Mouse (Mus musculus) layer of hippocampus, adult 2 months (tissue): ENCODE data around the gene Zgrf1. TPM values are rescaled to one million over a fixed set of nuclear protein-coding genes. Genes with fewer than 3 reads are reported as not detected.

Experiments used
- DNase-seq, 2 experiments: peaks; one replicate each; pipeline ENCODE4 v3.0.0; 2022; ENCODE audit warnings: low spot score in 2 of 2
- H3K27ac ChIP-seq: fragments of 200-600 bp; 2 replicates; pipeline ENCODE4 v1.8.1; 2022
- H3K4me3 ChIP-seq: fragments of 200-600 bp; 2 replicates; pipeline ENCODE4 v1.8.1; 2022; ENCODE audit warnings: mild to moderate bottlenecking
- CTCF ChIP-seq: fragments of 200-600 bp; conservative IDR thresholded peaks from 2 replicates; pipeline ENCODE4 v1.8.1; 2022; ENCODE audit warnings: antibody characterized with exemption, mild to moderate bottlenecking, moderate library complexity
- total RNA-seq, 2 experiments: library from RNA; stranded (reverse); gene quantifications; 2 replicates each; pipeline ENCODE4 v1.2.3; 2021

Zgrf1 gene
- total RNA-seq, 2 experiments from 2014 or later = 2.3 to 2.5 TPM

DNA sequence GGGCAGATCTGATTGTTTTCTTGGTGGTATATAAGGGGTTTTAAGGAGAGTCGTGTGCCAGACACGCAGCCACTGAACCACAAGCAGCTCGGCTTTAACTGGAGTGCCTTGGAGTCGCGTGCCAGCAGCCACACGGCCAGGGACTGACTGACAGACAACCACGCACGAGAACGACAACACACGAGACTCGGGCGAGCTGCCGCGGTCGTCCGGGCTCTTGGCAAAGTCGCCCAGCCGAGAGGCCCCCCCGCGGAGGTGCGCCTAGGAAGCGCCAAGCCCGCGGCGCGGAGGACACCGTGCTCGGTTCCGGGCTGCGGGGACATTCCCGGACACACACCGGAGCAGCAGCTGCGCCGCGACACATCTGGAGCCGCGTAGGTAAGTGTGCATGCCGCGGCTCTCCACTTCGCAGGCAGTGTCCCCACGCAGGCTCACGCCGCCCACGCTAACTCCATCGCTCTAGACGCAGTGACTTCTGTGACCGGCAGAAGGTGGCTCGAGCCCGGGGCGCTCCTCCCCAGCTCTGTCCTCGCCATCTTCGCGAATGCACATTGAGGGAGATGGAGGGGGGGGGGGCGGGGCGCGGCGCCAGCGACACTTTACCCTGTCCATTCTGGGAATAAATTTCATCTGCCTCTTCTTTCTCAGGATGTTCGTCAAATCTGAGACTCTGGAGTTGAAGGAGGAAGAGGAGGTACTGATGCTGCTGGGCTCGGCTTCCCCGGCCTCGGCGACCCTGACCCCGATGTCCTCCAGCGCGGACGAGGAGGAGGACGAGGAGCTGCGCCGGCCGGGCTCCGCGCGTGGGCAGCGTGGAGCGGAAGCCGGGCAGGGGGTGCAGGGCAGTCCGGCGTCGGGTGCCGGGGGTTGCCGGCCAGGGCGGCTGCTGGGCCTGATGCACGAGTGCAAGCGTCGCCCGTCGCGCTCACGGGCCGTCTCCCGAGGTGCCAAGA, 80.1 kb downstream of the Zgrf1 start, which contains the start of gene Neurog2:
Neurog2 (plus strand) TSS at position 56 of the 953 bp plus-strand sequence.
- DNase-seq = no peak
- peak within 1 kb of the TSS; percentile 52 for H3K4me3 ChIP-seq
- TF ChIP-seq CTCF = no peak
- no peak within 1 kb of the TSS for H3K27ac ChIP-seq

DNA sequence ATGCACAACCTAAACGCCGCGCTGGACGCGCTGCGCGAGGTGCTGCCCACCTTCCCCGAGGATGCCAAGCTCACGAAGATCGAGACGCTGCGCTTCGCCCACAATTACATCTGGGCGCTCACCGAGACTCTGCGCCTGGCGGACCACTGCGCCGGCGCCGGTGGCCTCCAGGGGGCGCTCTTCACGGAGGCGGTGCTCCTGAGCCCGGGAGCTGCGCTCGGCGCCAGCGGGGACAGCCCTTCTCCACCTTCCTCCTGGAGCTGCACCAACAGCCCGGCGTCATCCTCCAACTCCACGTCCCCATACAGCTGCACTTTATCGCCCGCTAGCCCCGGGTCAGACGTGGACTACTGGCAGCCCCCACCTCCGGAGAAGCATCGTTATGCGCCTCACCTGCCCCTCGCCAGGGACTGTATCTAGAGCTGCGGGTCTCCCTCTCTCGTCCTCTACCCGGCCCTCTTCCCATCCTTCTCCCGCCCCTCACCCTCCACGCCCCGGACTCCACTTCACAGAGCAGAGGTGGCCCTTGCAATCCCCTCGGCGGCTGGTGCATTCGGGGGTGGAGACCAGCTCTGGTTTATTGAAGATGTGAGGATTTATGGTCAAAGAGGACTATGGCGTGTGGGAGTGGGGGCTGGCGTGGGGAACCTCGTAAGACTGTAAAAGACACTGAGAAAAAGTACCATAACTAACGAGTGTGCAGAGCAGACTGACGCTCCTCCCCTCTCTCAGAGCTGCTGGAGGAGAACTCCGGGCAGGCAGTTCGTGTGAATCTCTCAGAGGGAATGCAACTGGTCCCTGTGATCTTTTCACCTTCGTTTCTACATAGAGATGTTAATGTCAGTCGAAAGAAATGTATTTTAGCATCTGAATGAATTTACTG, 81.1 kb downstream of the Zgrf1 start:
- TF ChIP-seq CTCF = peak; percentile 98
- peak; percentile 20 to 79 for DNase-seq
- Histone ChIP-seq H3K27ac (no peak overlapping the region), H3K4me3 (peak overlapping the region; percentile 52)

DNA sequence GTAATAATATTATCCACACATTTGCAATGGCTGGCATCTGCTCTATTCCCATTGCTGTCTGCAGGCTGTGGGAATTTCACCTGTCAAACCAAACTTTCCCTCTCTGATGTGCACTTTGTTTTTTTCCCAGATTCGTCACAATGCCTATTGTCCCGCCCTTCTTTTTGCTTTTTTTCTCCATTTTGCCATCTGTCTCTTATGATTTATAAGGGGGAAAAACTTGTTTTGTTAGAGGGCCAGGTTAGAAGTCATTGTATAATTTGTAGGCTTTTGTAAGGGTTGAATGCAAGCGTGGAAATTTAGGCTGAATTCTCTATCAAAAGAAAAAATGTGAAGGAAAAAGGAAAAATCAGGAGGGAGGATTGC, 81.7 kb downstream of the Zgrf1 start:
- H3K27ac ChIP-seq = no peak overlapping the region
- TF ChIP-seq CTCF = no peak
- no peak for DNase-seq
- no peak overlapping the region for H3K4me3 ChIP-seq

DNA sequence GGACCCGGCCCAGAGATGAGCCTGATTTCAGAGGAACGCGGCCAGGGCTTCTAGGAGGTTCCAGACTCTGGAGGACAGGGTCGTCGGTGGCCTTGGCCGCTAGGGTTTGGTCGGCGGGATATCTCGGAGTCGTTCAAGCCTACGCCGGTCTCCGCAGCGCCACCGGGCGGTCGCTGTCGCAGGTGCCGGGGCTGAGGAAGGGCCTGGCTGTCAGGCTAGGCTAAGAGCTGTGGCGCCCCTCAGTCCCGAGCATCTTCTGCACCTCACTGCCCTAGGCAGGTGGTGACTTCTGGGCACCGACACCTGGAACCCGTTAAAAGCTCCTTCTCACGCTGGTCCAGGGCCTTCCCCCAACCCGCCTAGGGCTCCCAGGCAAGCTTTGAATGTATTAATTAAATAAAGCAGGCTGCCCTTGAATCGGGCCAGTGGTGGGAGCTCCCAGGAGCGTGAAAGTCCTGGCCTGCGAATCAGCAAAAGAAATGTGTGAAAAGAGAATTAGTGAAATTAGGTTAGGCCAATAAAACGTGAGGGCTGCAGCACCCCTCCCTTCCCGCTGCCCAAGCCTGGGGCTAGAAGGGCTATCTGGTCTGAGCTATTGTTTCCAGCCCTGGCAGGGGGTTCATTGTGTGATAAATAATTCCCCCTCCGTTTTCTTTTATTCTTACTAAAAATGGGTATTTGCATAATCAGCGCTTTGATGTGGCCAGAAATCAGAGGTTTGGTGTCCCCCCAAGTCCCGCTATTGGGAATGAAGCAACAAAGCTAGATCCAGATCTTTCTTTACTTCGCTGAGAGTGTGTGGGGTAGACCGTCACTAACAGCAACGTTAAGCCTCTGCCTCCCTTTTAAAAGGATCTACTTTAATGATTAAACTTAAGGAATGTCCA, 86.8 kb downstream of the Zgrf1 start:
- DNase-seq = no peak
- H3K4me3 ChIP-seq = no peak overlapping the region
- H3K27ac ChIP-seq = no peak overlapping the region
- peak; percentile 72 for TF ChIP-seq CTCF

DNA sequence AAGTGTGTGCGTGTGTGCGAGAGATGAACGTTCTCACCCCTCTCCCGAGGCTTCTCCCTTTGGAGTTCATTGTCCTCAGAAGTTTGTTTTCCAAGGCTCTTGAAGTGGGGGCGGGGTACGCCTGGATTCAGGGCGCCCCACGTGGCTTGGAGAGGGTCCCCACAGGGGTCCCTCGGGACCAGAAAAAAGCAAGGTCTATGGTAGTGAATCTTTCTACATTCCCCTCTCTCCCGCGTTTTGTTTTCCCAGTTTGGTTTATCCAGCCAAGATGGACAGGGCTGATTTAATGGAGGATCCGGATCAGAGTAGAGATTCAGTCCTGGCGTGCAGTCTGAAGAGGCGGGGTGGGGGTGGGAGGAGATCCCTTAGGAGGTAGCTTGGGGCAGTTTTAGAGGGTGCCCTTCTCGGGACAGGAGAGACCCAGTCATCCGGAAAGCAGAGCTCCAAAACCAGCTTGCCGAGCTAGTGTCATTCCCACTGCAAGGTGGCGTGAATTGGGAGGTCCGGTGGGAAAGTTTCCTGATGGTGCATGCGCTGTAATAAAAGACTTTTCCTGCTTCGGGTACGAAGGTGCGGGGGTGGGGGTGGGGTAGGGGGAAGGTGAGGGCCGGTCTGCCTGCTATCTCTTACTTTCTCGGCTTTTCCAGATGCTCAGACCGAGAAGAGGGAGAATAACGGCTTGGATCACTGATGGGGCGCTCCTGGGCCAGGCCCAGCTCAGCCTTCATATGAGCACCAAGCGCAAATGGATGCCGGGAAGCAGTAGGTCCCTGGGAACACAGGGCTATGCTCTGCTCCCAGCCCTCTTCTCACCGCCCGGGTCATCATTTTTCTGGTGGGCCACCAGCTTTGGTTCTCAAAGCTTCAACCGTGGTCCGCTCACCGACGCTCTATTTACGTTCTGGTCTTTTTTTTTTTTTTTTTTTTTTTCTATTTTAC, 87.7 kb downstream of the Zgrf1 start:
- Histone ChIP-seq H3K27ac (no peak overlapping the region), H3K4me3 (no peak overlapping the region)
- TF ChIP-seq CTCF = no peak
- no peak for DNase-seq

DNA sequence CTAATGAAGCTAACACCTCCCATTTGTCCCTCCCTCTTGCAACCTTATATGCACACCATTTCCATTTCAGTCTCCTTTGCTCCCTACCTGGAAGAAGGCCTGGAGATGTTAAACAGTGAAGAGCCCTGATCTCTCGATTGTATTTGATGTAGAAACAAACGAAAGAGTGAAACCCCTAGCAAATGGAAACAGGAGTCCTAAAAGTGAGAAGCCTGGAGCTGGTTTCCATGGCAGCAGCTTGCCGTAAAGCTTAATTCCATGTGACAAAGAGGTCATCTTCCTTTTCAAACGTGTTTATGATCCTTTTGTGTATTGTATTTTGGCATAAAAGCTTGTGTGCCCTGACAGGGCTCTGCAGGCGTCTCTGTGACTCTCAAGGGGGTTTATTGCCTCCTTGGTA, 88.9 kb downstream of the Zgrf1 start:
- H3K4me3 ChIP-seq = no peak overlapping the region
- no peak for DNase-seq
- TF ChIP-seq CTCF = no peak
- H3K27ac ChIP-seq = no peak overlapping the region

DNA sequence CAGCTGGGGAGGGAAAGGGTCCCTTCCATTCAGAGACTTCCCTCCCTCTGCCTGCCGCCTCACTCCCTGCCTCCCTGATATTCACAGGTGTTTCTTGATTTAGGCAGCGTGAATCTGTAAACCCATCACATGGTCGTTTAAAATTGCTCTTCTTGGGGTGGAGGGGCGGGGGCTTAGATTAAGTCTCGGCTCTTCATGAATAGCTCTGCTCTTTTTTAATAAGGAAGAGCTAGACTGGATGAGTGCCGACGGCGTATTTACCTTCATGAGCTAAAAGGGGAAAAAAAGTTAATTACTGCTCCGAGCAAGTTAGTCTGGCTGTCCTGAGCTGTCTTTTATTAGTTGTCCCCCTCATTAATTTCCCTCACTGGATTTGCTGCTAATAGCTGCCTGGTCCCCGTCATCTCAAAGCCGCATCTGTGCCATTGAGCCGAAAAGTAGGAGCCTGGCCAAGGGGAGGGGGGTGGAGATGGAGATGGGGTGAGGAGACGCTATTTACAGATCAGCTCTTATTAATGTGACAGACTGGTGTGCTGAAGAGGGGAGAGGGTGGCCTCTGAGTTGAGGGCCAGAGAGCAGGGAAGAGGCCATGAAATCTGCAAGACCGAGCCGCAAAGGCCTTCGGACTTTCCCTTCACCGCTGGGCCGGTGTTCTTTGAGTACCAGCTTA, 93.0 kb downstream of the Zgrf1 start:
- no peak for TF ChIP-seq CTCF
- no peak for DNase-seq
- Histone ChIP-seq H3K27ac (no peak overlapping the region), H3K4me3 (no peak overlapping the region)

DNA sequence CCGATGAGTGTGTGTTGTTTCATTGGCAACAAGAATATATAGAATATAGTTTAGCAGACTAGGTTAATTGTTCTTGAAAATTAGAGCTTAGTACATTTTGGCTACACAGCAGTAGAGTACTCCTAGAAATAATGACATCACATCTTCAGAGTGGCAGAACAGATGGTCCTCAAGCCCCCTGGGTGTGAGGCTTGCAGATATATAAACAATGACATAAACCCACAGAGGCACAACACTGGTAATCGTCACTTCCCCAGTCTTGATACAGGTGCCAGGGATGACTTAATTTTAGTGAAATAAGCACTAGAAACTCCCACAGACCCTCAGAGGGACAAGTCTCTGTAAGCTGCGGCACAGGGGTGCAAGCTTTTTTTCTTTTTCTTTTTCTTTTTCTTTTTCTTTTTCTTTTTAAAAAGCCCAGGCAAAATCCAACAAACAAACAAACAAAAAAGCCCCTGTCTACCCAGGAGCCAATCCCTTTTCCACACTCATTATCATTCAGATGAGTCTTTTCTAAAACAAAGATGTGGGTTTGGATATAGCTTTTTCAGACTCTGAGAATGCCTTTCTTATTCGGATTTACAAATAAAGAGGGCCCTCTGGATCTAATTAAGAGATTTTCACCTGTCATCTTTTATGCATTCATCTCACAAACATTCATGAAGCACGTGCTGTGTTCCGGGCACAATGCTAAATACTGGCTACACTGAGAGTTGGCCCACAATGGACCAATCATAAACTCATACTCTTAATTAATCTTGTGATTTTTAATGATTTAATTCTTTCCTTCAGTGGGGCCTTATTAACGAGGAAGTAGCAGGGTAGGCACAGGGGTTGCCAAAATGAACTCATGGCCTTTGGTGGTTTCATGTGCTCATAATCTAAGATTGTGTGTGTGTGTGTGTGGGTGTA, 98.7 kb downstream of the Zgrf1 start:
- TF ChIP-seq CTCF = no peak
- Histone ChIP-seq H3K27ac (no peak overlapping the region), H3K4me3 (no peak overlapping the region)
- no peak for DNase-seq

DNA sequence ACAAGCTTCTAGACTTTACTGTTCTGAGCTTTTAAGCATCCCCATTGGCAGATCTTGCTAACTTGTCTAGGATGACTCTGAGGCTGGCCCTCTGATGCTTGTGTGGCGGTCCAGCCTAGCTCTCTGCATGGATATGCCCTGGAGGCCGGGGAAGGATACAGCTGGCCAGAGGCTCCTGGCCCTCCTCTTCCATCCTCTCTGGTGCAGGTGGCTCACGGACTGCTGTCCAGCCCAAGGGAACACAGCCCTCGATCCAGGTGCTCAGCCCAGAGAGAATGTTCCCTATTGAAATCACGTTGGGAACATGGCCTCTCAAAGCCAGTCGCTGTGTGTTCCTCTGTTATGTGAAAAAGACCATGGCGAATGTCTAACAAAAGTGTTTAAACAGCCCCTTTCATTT, 107.4 kb downstream of the Zgrf1 start:
- H3K27ac ChIP-seq = no peak overlapping the region
- H3K4me3 ChIP-seq = no peak overlapping the region
- no peak for DNase-seq
- TF ChIP-seq CTCF = no peak
